Mouse (Mus musculus): ENCODE measurements around the gene Arhgap15.

Arhgap15 gene

DNA sequence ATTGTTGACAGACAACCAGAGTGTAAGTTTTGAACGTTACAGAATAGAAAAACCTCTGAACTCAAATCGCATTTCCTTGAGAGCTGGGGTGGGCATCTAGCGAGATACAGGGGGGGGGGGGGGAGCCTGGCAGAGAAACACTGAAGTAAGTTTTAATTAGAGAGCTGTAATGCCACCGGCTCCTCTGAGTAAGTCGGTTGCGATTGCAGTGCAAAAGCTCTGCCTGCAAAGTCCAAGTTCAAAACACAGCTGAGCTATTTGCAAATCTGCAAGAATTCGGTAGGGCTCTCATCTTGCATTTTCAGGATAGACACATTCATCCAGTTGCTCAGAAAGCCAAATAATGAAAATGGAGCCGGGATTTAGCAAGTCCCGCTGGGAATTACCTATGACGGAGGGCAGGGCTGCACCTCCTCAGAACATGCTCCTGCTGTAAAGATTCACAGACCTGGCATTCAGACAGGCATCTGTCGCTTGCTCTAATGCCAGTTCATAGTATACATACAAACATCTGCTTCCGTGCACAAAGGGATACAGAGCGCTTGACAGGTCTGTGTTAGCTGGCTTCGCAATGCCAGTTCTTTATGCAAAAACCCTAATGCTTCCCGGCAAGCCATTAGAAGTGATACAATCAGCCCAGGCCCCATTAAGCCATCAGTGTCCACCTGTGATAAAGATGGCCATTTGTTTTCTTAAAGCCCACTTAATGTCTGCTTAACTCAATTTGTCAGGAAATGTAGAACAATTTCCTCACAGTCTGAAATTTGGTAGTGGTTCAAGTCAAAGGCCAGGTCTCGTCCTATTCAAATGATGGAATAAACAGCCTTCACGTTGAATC lies 556.6 kb downstream of the Arhgap15 start:
- no peak for DNase-seq (ENCODE audit: low spot score in 2 of 2)

DNA sequence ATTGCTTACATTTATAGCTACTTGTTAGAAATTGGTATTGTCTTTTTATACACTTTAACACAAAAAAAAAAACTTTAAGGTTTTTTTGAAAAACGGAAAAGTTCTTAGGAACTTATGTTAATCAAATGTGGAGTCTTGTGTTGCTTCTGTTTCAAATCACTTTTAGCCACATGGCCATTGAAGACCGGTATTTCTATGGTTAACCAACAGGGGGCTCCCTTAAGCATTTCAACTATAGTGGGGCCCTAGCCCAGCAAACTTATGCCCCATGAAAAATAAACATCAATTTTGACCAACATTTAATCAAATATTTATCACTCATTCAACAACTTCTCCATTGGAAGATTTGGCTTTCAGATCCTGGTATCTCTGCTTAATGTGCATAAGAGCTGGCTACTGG lies 557.5 kb downstream of the Arhgap15 start:
- DNase-seq (ENCODE audit: low spot score in 2 of 2): no peak

DNA sequence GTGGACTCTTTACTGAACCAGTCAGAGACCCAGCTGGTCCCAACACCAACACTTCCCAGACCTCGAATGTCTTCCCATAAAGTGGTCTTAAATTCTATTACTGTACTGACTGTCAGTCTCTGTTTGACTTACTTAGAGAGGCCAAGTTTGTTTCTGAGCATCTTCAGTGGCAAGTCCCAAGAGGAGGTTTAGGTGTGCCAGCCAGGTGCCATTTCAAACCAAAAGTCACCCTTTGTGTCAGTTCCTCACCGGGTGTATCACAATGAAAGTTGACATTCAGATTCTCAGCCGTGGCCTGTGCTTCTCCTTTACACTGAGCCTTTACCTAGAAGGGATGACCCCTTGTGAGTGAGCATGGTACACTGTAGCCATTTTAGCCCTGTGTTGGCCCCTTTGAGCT lies 560.5 kb downstream of the Arhgap15 start:
- no peak for DNase-seq (ENCODE audit: low spot score in 2 of 2)

DNA sequence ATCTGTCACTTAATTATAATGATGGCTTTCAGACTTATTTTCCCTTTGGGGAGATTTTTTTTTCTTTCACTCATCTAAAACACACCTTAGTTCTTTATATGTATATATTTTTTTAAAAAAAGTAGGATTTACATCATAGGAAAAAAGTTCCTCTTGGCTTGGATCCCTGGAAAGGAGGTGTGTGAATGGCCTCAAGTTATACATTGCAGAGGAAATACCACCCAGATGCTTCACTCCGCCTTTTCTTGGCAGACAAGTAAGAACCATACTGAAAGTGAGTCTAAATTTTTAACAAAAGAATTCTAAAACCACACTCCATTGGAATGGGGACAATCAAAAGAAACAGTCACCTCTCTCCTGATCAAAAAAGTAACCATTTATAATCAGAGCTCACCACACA lies 560.9 kb downstream of the Arhgap15 start:
- no peak for DNase-seq (ENCODE audit: low spot score in 2 of 2)

DNA sequence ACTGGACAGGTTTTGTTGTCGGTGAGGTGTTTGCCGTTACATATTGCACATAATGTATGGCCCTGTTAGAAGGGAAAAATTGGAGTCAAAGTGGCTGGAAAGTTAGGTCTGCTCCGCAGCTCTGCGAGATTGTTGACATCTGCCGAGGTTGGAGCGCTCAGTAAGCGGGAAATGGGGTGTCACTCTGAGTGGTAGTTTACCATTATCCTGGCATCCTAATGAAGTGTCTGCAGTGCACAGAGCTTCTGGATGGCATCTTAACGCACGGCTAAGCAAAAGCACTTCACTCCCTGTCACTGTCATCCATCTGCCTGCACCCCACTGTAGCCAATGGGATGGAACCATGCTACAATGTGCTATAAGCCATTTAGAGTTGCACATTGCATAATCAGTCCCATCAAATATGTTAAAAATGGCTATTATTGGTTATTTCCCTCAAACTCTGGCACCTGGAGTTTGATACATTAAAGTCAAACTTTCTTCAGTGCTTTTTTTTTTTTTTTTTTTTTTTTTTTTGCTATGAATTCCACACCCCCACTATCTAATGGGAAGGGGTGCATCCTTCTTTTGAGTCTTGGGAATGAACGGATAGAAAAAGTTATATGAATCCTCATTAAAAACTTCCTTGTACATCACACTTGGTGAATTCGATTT lies 561.6 kb downstream of the Arhgap15 start:
- no peak for DNase-seq (ENCODE audit: low spot score in 2 of 2)

DNA sequence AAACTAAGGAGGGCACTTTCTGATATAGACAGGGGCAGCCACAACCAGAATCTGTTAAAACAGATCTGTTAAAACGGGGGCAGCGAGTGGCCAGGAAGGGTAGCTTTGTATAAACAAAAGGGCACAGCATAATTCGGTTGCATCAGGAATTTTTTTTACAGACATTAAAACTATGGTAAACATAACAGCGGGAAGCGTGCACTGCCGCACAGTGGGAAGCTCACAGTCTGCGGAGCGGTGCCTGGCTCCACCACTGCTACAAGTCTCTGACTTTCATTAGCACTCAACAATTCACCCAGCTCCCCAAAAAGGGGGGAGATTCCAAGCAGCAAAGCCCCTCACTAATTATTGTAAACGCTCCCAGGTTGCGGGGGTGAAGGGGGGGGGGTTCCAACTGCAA lies 562.6 kb downstream of the Arhgap15 start:
- no peak for DNase-seq (ENCODE audit: low spot score in 2 of 2)

DNA sequence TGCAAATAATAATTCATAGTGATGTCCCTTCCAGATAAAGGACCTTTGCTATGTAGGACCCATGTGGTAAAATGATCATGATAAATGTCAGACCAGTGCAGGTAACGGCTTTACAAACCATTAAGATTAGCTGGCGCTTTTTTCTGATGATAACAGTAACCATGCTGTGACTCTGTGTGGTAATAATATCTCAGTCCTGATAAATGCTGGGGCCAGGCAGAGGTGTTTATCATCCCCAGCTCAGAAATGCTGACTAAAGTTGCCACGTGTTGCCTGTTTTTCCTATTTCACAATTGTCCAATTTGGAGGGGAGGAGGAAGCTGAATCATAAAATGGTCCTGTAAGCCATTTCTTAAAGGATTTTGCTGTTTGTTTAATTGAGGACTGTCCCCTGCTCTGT lies 564.9 kb downstream of the Arhgap15 start:
- DNase-seq (ENCODE audit: low spot score in 2 of 2): no peak

DNA sequence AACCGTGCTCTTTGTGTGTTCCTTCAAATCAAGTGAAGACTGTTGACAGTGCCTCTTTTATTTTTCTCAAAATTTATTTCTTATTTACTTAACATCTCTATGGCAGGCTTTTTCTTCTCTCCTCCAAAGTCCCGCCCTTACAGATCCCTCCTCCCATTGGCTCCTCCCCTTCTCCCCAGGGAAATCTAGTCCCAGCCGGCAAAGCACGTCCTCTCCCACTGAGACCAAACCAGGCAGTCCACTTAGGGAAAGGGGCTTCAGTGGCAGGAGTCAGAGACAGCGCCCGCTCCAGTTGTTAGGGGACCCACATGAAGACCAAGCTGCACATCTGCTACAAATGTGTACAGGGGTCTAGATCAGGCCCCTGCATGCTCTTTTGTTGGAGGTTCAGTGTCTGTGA lies 569.8 kb downstream of the Arhgap15 start:
- DNase-seq (ENCODE audit: low spot score in 2 of 2): no peak

DNA sequence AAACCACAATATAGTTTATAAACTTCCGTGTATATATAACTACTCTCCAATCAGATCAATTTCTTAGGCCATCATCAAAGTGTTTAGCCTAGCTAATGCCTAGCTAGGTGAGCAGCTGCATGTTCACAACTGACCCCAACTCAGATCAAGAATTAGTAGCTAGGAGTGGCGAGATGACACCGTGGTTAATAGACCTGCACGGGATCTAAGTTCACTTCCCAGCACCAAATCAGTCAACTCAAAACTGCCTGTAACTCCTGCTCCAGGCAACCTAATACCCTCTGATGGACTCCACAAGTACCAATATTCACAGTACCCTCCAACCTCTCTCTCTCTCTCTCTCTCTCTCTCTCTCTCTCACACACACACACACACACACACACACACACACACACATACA lies 570.9 kb downstream of the Arhgap15 start:
- DNase-seq (ENCODE audit: low spot score in 2 of 2): no peak

DNA sequence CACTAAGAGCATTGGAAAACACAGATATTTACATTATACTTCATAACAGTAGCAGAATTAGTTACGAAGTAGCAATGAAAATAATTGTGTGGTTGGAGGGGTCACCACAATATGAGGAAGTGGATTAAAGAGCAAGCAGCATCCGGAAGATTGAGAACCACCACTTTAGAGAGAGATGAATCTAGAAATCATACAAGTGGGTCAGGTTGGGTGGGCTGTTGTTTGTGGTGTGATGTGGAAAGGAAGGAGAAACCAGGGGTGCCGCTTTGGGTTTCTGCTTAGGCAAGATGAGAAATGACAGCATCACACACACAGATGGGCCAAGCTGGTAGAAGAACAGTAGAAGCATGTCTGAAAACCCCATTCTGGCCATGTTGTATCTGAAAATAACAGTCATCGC lies 575.2 kb downstream of the Arhgap15 start:
- DNase-seq (ENCODE audit: low spot score in 2 of 2): no peak

DNA sequence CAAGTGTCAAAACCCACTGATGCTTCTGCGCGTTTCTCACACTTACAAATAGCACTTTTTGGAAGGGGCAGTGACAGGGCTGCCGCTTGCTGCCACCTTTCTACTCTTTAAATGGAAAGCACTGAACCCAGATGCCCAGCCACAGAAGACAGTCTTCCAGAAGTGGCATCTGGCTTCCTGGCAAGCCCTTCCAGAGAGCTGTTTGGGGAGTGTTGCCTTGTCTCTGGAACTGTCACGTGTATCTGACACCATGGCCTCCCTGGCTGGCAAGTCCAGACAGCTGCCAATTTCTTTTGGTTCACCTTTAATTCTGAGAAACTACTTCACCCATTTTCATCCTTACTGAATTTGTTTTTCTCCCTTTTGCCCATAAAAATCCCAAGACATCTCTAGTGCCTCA lies 584.7 kb downstream of the Arhgap15 start:
- DNase-seq (ENCODE audit: low spot score in 2 of 2): no peak

DNA sequence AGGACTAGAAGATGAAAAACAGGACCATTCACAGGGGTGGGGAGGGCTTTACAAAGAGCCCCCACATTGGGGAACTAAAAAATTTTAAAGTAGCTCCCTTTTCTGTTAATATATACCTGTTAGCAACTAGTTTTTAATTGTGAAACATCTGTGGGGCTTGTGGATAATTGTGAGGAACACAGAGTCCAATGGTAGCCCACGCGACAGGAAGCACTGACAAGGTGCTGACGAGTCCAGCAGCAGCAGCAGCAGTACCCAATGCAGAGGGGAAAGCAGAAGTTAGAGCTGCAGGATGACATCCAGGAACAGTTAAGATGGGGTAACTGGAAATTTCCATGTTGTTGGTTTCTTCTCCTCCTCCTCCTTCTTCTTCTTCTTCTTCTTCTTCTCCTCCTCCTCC lies 585.4 kb downstream of the Arhgap15 start:
- DNase-seq (ENCODE audit: low spot score in 2 of 2): no peak

DNA sequence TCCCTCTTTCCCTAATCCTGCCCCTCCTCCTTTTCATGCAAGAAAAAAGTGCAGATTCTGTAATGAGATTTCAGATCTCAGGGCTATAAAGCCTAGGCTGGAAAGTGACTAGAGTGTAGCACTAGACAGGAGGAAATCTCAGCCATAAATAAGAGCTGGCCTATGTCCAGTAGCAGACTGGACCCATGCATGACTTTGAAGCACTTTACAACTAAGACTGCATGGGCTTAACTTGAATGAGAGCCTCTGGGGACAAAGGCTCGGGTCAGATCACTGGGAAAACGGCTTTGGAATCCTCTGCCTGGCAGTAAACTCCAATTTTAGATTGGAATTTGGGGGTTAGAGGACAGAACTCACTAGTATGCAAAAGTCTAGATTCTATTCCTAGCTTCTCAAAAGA lies 585.9 kb downstream of the Arhgap15 start:
- peak; percentile 44 to 45 for DNase-seq (ENCODE audit: low spot score in 2 of 2)

DNA sequence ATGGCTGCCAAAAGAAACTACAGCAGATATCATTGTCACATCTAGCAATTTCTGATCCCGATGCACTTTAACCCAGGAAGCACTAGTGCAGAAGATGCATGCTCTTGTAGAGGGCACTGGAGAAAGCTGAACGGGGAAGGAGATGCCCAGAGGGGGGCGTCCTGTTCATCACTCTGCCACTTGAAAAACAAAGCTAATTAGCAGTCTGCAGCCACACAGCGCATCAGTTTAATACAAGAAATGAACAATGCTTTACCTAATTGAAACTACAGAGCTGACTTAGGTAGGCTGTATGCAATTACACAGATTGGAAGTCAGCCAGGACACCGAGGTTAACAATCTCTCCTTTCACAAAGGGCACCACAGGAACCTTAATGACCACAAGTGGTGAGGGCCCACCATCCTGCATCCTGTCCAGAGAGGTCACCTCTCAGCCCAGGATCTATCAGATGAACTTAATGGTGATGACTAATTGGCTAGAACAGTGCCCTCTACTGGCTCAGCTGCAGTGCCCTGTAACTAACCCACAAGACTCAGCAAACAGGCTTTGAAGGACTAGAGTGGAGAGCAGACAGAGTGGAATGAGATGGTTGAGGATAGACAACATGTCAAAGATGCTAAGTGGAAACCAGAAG lies 588.2 kb downstream of the Arhgap15 start:
- DNase-seq (ENCODE audit: low spot score in 2 of 2): no peak

DNA sequence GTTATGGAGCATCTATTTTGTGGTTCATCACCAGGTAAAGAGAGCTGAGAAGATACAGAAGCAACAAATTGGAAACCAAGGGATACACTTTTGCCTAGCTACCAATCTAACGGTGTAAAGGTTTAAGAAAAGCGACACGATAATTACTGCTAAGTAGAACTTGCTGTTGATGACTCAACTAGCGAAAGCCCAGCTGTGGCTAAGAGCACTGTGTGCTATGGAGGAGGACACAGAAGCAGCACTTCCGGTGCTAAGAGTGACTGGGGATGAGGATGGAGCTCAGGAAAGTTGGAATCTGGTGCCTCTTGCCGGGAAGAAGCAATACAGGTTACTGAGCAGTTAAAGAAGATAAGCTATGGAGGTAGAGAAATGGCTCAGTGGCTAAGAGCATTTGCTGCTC lies 589.8 kb downstream of the Arhgap15 start:
- DNase-seq (ENCODE audit: low spot score in 2 of 2): no peak

DNA sequence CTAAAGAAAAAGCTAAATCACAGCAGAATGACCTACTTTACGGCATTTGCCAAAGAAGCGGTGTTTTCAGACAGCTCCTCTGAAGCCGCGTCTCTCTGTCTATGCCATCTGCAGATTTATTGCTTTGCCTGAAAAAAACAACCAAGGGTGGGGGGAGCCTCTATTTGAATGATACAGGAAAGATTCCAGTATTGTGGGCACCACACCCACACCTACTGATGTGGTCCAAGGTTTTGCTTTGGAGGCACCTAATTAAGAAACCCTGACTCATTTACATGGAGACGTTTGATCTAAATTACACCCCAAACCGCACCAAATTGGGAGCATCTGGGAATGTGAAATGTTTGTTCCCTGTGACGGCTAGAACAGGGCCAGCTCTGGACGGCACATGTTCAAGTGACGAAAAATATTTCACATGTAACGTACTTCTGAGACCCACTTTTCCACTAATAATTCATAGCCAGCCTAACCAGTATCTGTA lies 592.5 kb downstream of the Arhgap15 start:
- no peak for DNase-seq (ENCODE audit: low spot score in 2 of 2)

DNA sequence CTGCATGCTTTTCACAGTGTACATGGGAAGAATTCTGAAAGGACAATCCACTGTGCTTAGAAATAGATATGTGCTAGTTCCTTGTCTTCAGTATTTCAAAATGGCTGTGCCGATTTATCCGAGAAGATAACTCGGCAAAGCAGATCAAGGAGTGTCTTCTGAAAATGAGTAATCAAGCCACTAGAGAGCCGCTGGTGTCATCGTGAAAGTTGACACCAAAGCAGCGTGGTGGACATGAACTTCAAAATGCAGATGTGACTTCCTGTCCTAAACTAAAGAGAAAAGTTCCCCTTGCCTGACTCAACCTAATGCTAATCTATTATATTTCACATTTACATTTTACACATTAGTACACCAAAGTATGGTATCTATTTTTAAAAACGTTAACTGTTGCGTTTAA lies 596.2 kb downstream of the Arhgap15 start:
- no peak for DNase-seq (ENCODE audit: low spot score in 2 of 2)

DNA sequence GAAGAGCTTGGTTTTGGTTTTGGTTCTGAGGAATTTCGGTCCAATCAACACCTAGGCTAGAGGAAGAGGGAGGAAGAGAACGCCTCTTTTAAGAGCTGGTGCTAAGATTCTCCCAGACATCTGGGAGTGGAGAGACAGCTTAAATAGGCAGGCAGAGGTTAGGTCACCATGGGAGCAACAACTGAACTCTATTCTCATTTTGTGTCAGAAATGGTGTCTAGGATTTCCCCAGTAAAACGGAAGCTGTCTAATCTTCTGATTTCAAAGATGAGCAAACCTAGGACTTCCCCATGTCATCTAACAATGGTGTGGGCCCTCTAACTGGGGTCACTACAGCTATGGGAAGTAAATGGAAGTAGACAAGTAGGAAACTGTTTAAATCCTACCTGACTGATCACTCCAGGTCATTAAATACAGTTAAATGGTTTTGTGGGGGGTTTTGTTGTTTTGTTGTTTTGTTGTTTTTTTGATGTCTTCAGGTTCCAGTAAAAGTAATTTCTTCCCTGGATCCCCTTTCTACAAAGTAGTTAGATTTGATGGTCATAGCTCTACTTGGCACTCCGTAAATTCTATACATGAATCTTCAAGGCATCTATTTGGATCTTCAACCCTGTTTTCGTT lies 596.8 kb downstream of the Arhgap15 start:
- DNase-seq (ENCODE audit: low spot score in 2 of 2): no peak

DNA sequence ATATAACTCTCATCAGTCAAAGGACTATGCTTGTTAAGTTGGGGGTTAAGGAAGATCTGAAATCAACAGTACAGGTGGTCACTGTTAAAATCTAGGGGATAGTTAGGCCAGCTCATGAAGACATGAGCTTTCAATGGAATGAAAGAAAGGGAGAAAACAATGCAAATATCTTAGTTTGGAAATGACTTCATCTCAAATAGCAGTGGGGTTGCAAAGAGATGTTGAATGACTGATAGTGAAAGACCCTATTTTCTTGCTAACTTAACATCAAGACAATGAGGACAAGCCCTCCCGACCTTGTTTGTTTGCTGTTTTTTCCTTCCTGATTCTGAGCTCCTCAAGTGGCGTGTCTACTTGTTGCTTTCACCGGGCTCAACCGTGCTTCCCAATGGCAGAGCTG lies 597.6 kb downstream of the Arhgap15 start:
- no peak for DNase-seq (ENCODE audit: low spot score in 2 of 2)

DNA sequence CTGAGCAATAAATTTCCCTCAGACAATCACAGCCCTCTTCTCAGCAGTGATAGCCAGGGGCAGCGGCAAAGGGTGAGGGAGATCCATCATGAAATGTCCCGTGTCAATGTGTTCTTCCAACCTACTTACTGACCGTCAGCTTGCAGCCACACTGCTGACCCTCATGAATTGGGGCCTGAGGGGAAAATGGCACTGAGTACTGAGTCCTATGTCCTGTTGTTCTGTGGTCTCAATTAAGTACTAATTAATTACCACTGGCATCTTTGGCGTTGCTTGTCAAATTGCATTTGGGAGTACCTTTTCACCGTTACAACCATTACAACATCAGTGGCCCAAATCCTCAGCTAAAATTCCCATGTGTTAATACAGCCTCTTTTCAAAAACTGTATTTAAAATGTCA lies 599.2 kb downstream of the Arhgap15 start:
- no peak for DNase-seq (ENCODE audit: low spot score in 2 of 2)

DNA sequence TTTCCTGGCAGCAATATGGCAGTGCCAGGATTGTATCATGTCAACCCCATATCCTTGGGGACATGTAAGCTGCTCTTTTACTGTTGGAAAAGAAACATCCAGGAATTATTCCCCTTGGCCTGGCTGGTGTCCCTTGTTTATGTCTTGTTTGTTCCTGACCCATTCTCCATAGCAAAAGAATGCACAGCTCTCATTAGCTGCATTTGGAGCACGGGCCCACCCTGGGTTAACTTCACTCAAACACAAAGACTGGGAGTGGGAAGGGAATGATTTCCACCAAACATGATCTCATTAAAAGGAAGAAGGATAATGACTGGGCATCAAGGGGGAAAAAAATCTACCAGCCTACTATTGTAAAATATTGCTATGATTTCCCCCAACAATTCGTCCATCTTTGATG lies 600.5 kb downstream of the Arhgap15 start:
- no peak for DNase-seq (ENCODE audit: low spot score in 2 of 2)

DNA sequence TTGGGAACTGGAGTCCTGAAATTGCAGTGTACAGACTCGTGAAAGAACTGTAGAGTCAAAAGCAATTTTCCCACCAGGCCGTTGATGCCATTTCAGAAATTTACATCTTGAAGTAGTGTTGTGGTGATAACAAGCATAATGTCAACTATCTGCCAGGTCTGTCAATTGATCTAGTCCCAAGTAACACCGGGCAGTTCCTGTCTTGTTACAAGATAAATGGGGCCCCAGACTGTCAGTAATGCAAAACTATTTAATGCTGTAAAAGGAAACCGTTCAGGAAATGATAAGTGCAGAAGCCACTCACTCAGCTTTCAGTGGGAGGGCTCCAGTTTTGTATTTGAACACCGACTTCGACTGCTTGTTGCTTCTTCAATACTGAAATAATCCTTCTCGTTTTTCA lies 604.3 kb downstream of the Arhgap15 start:
- no peak for DNase-seq (ENCODE audit: low spot score in 2 of 2)

DNA sequence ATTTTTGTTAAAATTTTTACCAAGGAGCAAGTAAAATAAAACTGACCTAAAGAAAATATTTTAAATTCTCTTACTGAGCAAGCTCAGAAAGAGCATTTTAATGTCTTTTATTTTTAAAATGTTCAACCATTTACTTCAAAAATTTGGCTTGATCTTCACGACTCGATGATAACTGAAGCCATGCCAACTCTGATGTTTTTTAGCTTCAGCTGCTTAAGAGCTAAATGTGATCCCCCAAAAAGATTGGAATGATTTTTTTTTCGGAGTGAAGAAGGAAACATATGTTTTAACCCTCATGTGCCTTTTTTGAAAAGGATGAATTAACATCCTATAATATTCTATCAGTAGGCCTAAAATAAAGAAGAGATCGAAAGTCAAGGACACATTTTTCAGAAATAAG lies 605.0 kb downstream of the Arhgap15 start:
- no peak for DNase-seq (ENCODE audit: low spot score in 2 of 2)

All from heart, adult 9 months (tissue).